Mouse (Mus musculus) limb, embryonic 11.5 days (tissue): ENCODE results near the gene Tmem132c. TPM values are rescaled to one million over a fixed set of nuclear protein-coding genes. Genes with fewer than 3 reads are reported as not detected.

Experiments
- ATAC-seq: fragments of 200-750 bp; cut with Nextera tagmentation; 2 replicates; pipeline ENCODE4 v1.8.0; 2017; ENCODE audit warnings: low read depth; ENCODE audit not compliant: insufficient number of reproducible peaks, low FRiP score, low TSS enrichment
- DNase-seq: peaks from one replicate; pipeline ENCODE4 v3.0.0-alpha.2; 2015; ENCODE audit warnings: low spot score
- H3K27ac ChIP-seq: fragments of 300-500 bp; sonication (generic); replicated peaks from 2 replicates; pipeline ENCODE4 v1.5.1; 2014; ENCODE audit warnings: low read depth, mild to moderate bottlenecking, low read length
- H3K27me3 ChIP-seq: fragments of 300-500 bp; sonication (generic); 2 replicates; pipeline ENCODE4 v1.6.1; 2014; ENCODE audit warnings: mild to moderate bottlenecking, low read length, mixed read lengths; ENCODE audit not compliant: control insufficient read depth, insufficient read depth
- H3K36me3 ChIP-seq: fragments of 300-500 bp; sonication (generic); 2 replicates; pipeline ENCODE4 v1.6.1; 2014; ENCODE audit warnings: mild to moderate bottlenecking, low read length, moderate library complexity, mixed read lengths; ENCODE audit not compliant: control insufficient read depth, insufficient read depth
- H3K4me1 ChIP-seq: fragments of 300-500 bp; sonication (generic); 2 replicates; pipeline ENCODE4 v1.6.1; 2014; ENCODE audit warnings: low read length, mixed read lengths; ENCODE audit not compliant: control insufficient read depth, insufficient read depth
- H3K4me2 ChIP-seq: fragments of 300-500 bp; sonication (generic); 2 replicates; pipeline ENCODE4 v1.6.1; 2014; ENCODE audit warnings: low read depth, mild to moderate bottlenecking, moderate library complexity; ENCODE audit not compliant: severe bottlenecking
- H3K4me3 ChIP-seq: fragments of 300-500 bp; sonication (generic); 2 replicates; pipeline ENCODE4 v1.5.1; 2014; ENCODE audit warnings: low read depth, low read length
- H3K9ac ChIP-seq: fragments of 300-500 bp; sonication (generic); 2 replicates; pipeline ENCODE4 v1.6.1; 2014; ENCODE audit warnings: mild to moderate bottlenecking, low read length
- H3K9me3 ChIP-seq: fragments of 300-500 bp; sonication (generic); 2 replicates; pipeline ENCODE4 v1.6.1; 2016; ENCODE audit warnings: low read length; ENCODE audit not compliant: control insufficient read depth
- WGBS: fragments of 180-500 bp; shearing (Covaris S2); extraction: QIAGEN DNeasy Blood & Tissue Kit; methylation state at CpG from one replicate; pipeline ENCODE4 v1.1.7; 2014; 5-methylcytosine and 5-hydroxymethylcytosine counted together
- polyA plus RNA-seq: library from polyadenylated mRNA; unstranded; fragments of >200 nt; fragmentation: Nextera tagmentation; extraction: Ambion mirVana; gene quantifications from 2 replicates; pipeline ENCODE4 v1.2.1, GENCODE M21; 2014

The Tmem132c gene
- polyA plus RNA-seq, 1 experiment from 2014 or later, result 34.6 TPM

- H3K4me1 ChIP-seq, result no peaks in the 10 kb centered on the region
- no peak overlapping the region for H3K9ac ChIP-seq
- no peaks in the 10 kb centered on the region for H3K27me3 ChIP-seq
- no peaks in the 10 kb centered on the region for H3K36me3 ChIP-seq
- no peaks in the 10 kb centered on the region for H3K9me3 ChIP-seq
- ATAC-seq (no peak), DNase-seq (no peak)
- WGBS, result 93% methylated on average over 10 of the region's 10 CpGs
- no peak overlapping the region for H3K4me3 ChIP-seq
- no peak overlapping the region for H3K27ac ChIP-seq
- no peak overlapping the region for H3K4me2 ChIP-seq
These were observed 214.5 kb downstream of the Tmem132c start for GRCm38 (mm10) chr5:127456076-127456475.

GRCm38 (mm10) chr5:127468151-127468550 lies 226.5 kb downstream of the Tmem132c start:
- DNase-seq (no peak), ATAC-seq (no peak)
- WGBS, result 27% methylated on average over 5 of the region's 5 CpGs
- Histone ChIP-seq H3K36me3 (no peaks in the 10 kb centered on the region), H3K9ac (no peak overlapping the region), H3K4me1 (0 out of 2 replicates have a peak, but pooled peaks cover 12% of the 10 kb centered on the region), H3K27me3 (no peaks in the 10 kb centered on the region), H3K9me3 (no peaks in the 10 kb centered on the region), H3K4me2 (no peak overlapping the region), H3K4me3 (no peak overlapping the region), H3K27ac (no peak overlapping the region)

DNA sequence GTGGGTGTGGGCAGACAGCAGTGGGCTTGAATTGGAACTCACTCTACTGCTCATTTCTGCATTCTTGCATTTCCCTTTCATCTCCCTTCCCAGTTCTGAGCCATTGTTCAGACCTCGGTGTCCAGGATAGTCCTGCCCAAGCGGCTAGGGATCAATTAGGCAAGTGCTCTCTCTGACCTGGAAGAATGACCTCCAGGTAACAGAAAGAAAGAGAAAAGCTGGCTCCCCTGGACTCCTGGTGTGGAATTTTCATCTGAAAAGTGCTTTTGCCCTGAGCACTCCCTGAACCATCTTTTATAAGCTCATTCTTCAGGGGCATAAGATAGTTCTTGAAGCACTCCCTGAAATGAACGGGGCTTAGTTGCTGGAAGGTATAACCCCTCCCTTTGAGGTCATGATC lies 228.7 kb downstream of the Tmem132c start:
- no peaks in the 10 kb centered on the region for H3K27me3 ChIP-seq
- H3K36me3 ChIP-seq, result no peaks in the 10 kb centered on the region
- no peak overlapping the region for H3K27ac ChIP-seq
- no peak overlapping the region for H3K9ac ChIP-seq
- WGBS, result 49% methylated on average over 3 of the region's 3 CpGs
- H3K4me3 ChIP-seq, result no peak overlapping the region
- no peaks in the 10 kb centered on the region for H3K9me3 ChIP-seq
- DNase-seq (no peak), ATAC-seq (no peak)
- no peak overlapping the region for H3K4me2 ChIP-seq
- 0 out of 2 replicates have a peak, but pooled peaks cover 12% of the 10 kb centered on the region for H3K4me1 ChIP-seq

GRCm38 (mm10) chr5:127471902-127472301 lies 230.3 kb downstream of the Tmem132c start:
- H3K27me3 ChIP-seq, result no peaks in the 10 kb centered on the region
- H3K36me3 ChIP-seq, result no peaks in the 10 kb centered on the region
- H3K4me3 ChIP-seq, result no peak overlapping the region
- no peak for DNase-seq
- H3K27ac ChIP-seq, result no peak overlapping the region
- ATAC-seq, result no peak
- no peak overlapping the region for H3K4me2 ChIP-seq
- no peaks in the 10 kb centered on the region for H3K9me3 ChIP-seq
- H3K9ac ChIP-seq, result no peak overlapping the region
- 0 out of 2 replicates have a peak, but pooled peaks cover 12% of the 10 kb centered on the region for H3K4me1 ChIP-seq
- WGBS, result 63% methylated on average over 5 of the region's 5 CpGs

DNA sequence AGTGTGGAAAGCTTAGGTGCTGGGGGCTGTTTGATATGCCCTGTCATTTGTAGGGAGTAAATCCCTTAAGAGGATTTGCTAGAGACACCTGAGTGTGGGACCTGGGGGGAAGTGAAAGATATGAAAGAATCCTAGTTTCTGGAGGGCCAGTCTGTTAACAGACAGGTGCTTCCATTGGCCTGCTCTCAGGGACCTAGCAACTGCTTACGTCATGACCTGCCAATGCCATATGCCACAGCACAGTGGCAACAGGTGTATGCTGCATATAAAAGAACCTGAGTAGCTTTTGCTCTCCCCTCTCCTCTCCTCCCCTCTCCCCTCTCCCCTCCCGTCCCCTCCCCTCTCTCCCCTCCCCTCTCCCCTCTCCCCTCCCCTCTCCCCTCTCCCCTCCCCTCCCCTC lies 232.1 kb downstream of the Tmem132c start:
- Histone ChIP-seq H3K27me3 (no peaks in the 10 kb centered on the region), H3K9ac (no peak overlapping the region), H3K36me3 (no peaks in the 10 kb centered on the region), H3K4me3 (no peak overlapping the region), H3K4me2 (no peak overlapping the region), H3K9me3 (no peaks in the 10 kb centered on the region), H3K4me1 (0 out of 2 replicates have a peak, but pooled peaks cover 5% of the 10 kb centered on the region), H3K27ac (no peak overlapping the region)
- DNase-seq, result no peak
- no peak for ATAC-seq
- WGBS, result 60% methylated on average over 1 of the region's 2 CpGs

DNA sequence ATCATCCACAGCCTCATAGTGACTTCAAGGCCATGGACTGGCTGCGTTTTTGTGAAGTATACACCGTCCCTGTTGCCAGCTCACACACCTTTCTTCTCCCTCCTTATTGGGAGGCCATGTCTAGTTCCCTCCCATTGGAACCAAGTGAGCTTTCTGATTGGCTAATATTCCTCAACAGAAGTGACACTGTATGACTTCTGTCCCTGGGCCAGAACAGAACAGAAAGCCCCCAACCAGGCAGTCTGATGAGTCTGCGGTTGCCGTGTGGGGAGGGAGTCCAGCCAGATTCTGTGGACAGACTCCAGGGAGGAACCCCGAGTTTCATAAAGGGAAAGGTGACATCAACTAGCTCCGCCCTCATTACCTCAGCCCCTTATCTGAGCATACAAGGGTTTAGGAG lies 233.2 kb downstream of the Tmem132c start:
- no peak for DNase-seq
- Histone ChIP-seq H3K9me3 (no peaks in the 10 kb centered on the region), H3K27ac (no peak overlapping the region), H3K4me3 (no peak overlapping the region), H3K9ac (no peak overlapping the region), H3K4me1 (0 out of 2 replicates have a peak, but pooled peaks cover 2% of the 10 kb centered on the region), H3K27me3 (no peaks in the 10 kb centered on the region), H3K36me3 (no peaks in the 10 kb centered on the region), H3K4me2 (no peak overlapping the region)
- no peak; the same call in 1 of the 2 replicates for ATAC-seq
- 87% methylated on average over 6 of the region's 6 CpGs for WGBS

DNA sequence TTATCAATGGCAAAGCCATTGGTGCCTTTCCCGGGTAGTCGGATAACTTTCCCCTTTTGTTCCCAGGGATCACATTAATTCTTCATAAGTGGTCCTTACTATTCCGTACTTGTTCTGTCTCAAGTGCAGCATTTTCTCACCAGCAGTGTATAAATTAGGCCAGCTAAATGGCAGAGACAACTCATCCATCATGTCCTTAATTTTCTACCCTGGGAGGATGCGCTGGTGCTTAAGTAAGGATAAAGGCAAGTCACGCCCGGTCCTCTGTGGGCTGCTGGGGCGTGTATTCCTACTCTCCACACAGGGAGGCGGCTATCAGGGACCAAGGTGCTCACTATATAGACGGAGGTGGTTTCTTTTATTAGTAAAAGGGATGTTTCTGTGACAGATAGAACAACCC lies 236.2 kb downstream of the Tmem132c start:
- Histone ChIP-seq H3K9ac (no peak overlapping the region), H3K4me1 (no peaks in the 10 kb centered on the region), H3K36me3 (no peaks in the 10 kb centered on the region), H3K9me3 (no peaks in the 10 kb centered on the region), H3K4me2 (no peak overlapping the region), H3K4me3 (no peak overlapping the region), H3K27ac (no peak overlapping the region), H3K27me3 (no peaks in the 10 kb centered on the region)
- 35% methylated on average over 9 of the region's 9 CpGs for WGBS
- ATAC-seq (no peak), DNase-seq (no peak)

- DNase-seq (no peak), ATAC-seq (no peak)
- H3K4me1 ChIP-seq, result no peaks in the 10 kb centered on the region
- no peaks in the 10 kb centered on the region for H3K9me3 ChIP-seq
- no peak overlapping the region for H3K9ac ChIP-seq
- H3K36me3 ChIP-seq, result no peaks in the 10 kb centered on the region
- 17% methylated on average over 11 of the region's 11 CpGs for WGBS
- H3K4me2 ChIP-seq, result no peak overlapping the region
- no peaks in the 10 kb centered on the region for H3K27me3 ChIP-seq
- no peak overlapping the region for H3K27ac ChIP-seq
- no peak overlapping the region for H3K4me3 ChIP-seq
These were observed 236.7 kb downstream of the Tmem132c start for GRCm38 (mm10) chr5:127478322-127478721.

DNA sequence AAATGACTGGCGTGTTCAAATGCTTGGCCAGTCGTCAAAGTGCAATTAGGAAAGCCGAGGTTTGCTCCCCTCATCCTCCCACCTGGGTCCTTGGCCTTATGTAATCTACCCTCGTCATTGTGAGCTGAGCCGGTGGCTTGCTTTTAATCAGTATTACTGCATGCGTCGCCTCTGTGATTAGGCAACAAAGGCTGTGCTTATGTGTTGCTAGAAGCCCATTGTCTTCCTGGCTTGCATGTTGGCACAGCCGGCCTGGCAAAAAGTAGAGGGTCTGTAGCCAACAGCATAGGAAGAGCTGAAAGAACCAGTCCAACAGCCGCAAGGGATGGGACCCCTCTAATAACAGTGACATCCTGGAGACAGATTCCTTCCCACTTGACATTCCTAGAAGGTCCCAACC lies 239.3 kb downstream of the Tmem132c start:
- 77% methylated on average over 9 of the region's 9 CpGs for WGBS
- ATAC-seq, result no peak

More for the DNA sequence above, 239.3 kb downstream of the Tmem132c start:
- H3K27me3 ChIP-seq, result no peaks in the 10 kb centered on the region
- no peak overlapping the region for H3K27ac ChIP-seq
- no peaks in the 10 kb centered on the region for H3K36me3 ChIP-seq
- DNase-seq, result no peak
- no peak overlapping the region for H3K4me2 ChIP-seq
- H3K4me1 ChIP-seq, result peaks cover 13% of the 10 kb centered on the region; the same call in 1 of the 2 replicates
- H3K9me3 ChIP-seq, result no peaks in the 10 kb centered on the region
- H3K9ac ChIP-seq, result no peak overlapping the region
- no peak overlapping the region for H3K4me3 ChIP-seq
